Comparison of ENCODE assay signal across 9 mouse cellular contexts in the genomic region with DNA sequence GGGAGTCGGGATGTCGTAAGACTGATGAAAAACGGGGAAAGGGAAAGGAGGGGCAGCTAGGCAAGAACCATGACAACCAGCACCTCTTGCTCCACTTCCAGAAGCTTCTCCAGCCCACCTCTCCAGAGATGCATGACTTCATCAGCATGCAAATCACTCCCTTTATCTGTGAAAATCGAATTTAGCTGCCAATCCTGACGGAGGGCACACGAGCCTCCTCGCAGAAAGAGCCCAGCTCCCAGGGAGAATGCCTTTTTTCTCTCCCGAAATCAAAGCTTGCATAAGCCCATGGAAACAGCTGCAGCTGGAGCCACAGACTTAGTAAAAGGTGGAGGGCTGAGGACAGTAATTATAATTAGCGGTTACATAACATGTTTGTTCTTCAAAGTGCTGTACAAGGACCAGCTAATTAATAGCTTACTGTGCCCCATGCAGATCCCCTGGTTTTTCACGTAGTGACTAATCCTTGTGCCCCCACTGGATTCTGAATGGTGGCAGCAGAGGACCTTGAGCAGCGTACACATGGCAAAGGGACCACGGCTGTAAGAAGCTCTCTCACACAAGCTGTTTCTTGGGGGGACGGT. TPM values are rescaled to one million over a fixed set of nuclear protein-coding genes. Genes with fewer than 3 reads are reported as not detected.
DNase-seq lines count a peak whose midpoint lies in the region; ATAC-seq lines count a peak whose summit lies in the region.
"Had no signal": no experiment of that assay in that cellular context is flagged by ENCODE, and none has a peak within 500 bp of the region (broad histone marks: within the 10 kb centered on the region; RNA-seq: fewer than 3 reads in every experiment).

No protein-coding gene starts in this region.

- 0 out of 2 replicates have a peak overlapping the region, but pooled peaks have one; percentile 27 for H3K9ac ChIP-seq in forebrain, embryonic 15.5 days (replicated peaks)
- H3K9ac ChIP-seq in midbrain, embryonic 13.5 days (replicated peaks) = peak overlapping the region; percentile 41; the same call in 1 of the 2 replicates

- H3K36me3 ChIP-seq in forebrain, embryonic 15.5 days = no peaks in the 10 kb centered on the region
- no peaks in the 10 kb centered on the region for H3K36me3 ChIP-seq in midbrain, embryonic 13.5 days

- peak; percentile 75 for ATAC-seq in forebrain, embryonic 15.5 days (replicated peaks)
- ATAC-seq in midbrain, embryonic 13.5 days = peak; percentile 84
- no peak for ATAC-seq in erythroid progenitor cell, adult 5-6 weeks (replicated peaks; ENCODE audit: low FRiP score, poor library complexity, severe bottlenecking)

- no peaks in the 10 kb centered on the region for H3K9me3 ChIP-seq in forebrain, embryonic 15.5 days
- H3K9me3 ChIP-seq in midbrain, embryonic 13.5 days = no peaks in the 10 kb centered on the region
- H3K9me3 ChIP-seq: G1E had no signal

- H3K4me1 ChIP-seq in forebrain, embryonic 15.5 days = peaks cover 25% of the 10 kb centered on the region
- peaks cover 17% of the 10 kb centered on the region for H3K4me1 ChIP-seq in midbrain, embryonic 13.5 days (replicated peaks)

- WGBS in forebrain, embryonic 15.5 days = 4% methylated on average over 13 of the region's 13 CpGs
- WGBS in midbrain, embryonic 13.5 days = 15% methylated on average over 13 of the region's 13 CpGs

- 0 out of 2 replicates have a peak, but pooled peaks cover 5% of the 10 kb centered on the region for H3K27me3 ChIP-seq in forebrain, embryonic 15.5 days
- H3K27me3 ChIP-seq in midbrain, embryonic 13.5 days = peaks cover 7% of the 10 kb centered on the region; the same call in 1 of the 2 replicates

- H3K4me3 ChIP-seq in forebrain, embryonic 15.5 days = peak overlapping the region; percentile 16
- peak overlapping the region; percentile 16; the same call in 1 of the 2 replicates for H3K4me3 ChIP-seq in midbrain, embryonic 13.5 days (replicated peaks)

- peak overlapping the region; percentile 3; the same call in 1 of the 2 replicates for H3K27ac ChIP-seq in forebrain, embryonic 15.5 days (replicated peaks)
- H3K27ac ChIP-seq in midbrain, embryonic 13.5 days = peak overlapping the region; percentile 3

- intact Hi-C loops in left cerebral cortex, postnatal 4 days (cut with DNase I) = no loop called here

- DNase-seq in left cerebral cortex, adult 18-20 months (ENCODE audit: low spot score in 2 of 2) = peak; percentile 21 to 40
- DNase-seq in left cerebral cortex, postnatal 4 days = no peak
- peak; percentile 40 for DNase-seq in layer of hippocampus, adult 11-12 months (ENCODE audit: low spot score)
- no peak for DNase-seq in urinary bladder, postnatal 4 days (ENCODE audit: low spot score in 2 of 2)
- DNase-seq in spleen, postnatal 4 days (ENCODE audit: low spot score in 2 of 2) = no peak

- peak overlapping the region; percentile 36 for H3K4me2 ChIP-seq in forebrain, embryonic 15.5 days (replicated peaks)
- peak overlapping the region; percentile 45 for H3K4me2 ChIP-seq in midbrain, embryonic 13.5 days (replicated peaks)

RNA-seq across cellular contexts. Expression of gene Susd1, which starts 49.9 kb away (rescaled TPM):
- 1 to 10 TPM; 6.1 to 7.3 TPM for total RNA-seq in left cerebral cortex, adult 18-20 months (2021)
- total RNA-seq in left cerebral cortex, postnatal 4 days (2021) = 1 to 10 TPM; 6.0 to 6.4 TPM
- 0.90 and 0.91 TPM in 2 replicates for polyA plus RNA-seq in forebrain, embryonic 15.5 days (2015; fragmentation: Nextera tagmentation; extraction: Ambion mirVana)
- polyA plus RNA-seq in midbrain, embryonic 13.5 days (2015; fragmentation: Nextera tagmentation; extraction: Ambion mirVana) = 1.1 and 1.4 TPM in 2 replicates
- 17.7 and 42.8 TPM in 2 replicates for total RNA-seq in erythroid progenitor cell, adult 5-6 weeks (2015; ENCODE audit: low replicate concordance)
- total RNA-seq in erythroid progenitor cell, adult 5-6 weeks (2017; ENCODE audit: low replicate concordance) = 23.1 and 24.7 TPM in 2 replicates

Comparison
In these comparisons a context has a peak if more than half of its experiments do, and no peak if none do; other contexts are left out.
1. DNase-seq: peak in left cerebral cortex, adult 18-20 months (2 of 2) and layer of hippocampus, adult 11-12 months (single experiment); none in left cerebral cortex, postnatal 4 days (single experiment), urinary bladder, postnatal 4 days (0 of 2) and spleen, postnatal 4 days (0 of 2).